Mouse (Mus musculus) ES-E14 (cell line): ENCODE measurements at regions not wholly inside any gene's neighbourhood (a gene's known extent, or its start where the extent isn't known, plus 50 kb on each side); places are given as distances from the start of the nearest gene placed in this dataset.

Experiments used
- DNase-seq: peaks from one replicate; pipeline ENCODE4 v3.0.0-alpha.2; 2013; ENCODE audit warnings: low read depth, low spot score
- H3K27ac ChIP-seq: 2 replicates; pipeline ENCODE4 v1.5.1; 2012; ENCODE audit warnings: low read depth, mild to moderate bottlenecking, low read length, moderate library complexity, mixed read lengths; ENCODE audit not compliant: poor library complexity, insufficient read depth, severe bottlenecking
- H3K36me3 ChIP-seq: 2 replicates; pipeline ENCODE4 v1.6.1; 2012; ENCODE audit warnings: mild to moderate bottlenecking, low read length, moderate library complexity, mixed read lengths; ENCODE audit not compliant: control insufficient read depth, poor library complexity, insufficient read depth, severe bottlenecking
- H3K4me1 ChIP-seq, 2 experiments: fragments of 150-350 bp in 1 of 2; sonication (generic) in 1 of 2; 2 replicates each; pipeline ENCODE4 v1.6.1; 2012; ENCODE audit warnings: low read length in 2 of 2, mild to moderate bottlenecking in 1 of 2, mixed read lengths in 1 of 2; ENCODE audit not compliant: control insufficient read depth in 2 of 2, insufficient read depth in 2 of 2, poor library complexity in 1 of 2
- H3K4me3 ChIP-seq, 2 experiments: fragments of 150-350 bp in 1 of 2; sonication (generic) in 1 of 2; 2 replicates each; pipeline ENCODE4 v1.5.1; 2012; ENCODE audit warnings: low read length in 2 of 2, low read depth in 1 of 2, mild to moderate bottlenecking in 1 of 2, mixed read lengths in 1 of 2; ENCODE audit not compliant: insufficient read depth in 1 of 2, poor library complexity in 1 of 2, severe bottlenecking in 1 of 2
- H3K9ac ChIP-seq: 2 replicates; pipeline ENCODE4 v1.6.1; 2012; ENCODE audit warnings: low read depth, mild to moderate bottlenecking, low read length, mixed read lengths; ENCODE audit not compliant: poor library complexity, insufficient read depth, severe bottlenecking
- H3K9me3 ChIP-seq: fragments of 150-350 bp; sonication (generic); 2 replicates; pipeline ENCODE4 v1.6.1; 2012; ENCODE audit warnings: low read depth, mild to moderate bottlenecking, low read length; ENCODE audit not compliant: control insufficient read depth, insufficient read depth
- CHD2 ChIP-seq: IDR thresholded peaks from 2 replicates; pipeline ENCODE4 v1.6.1; 2014; ENCODE audit warnings: mild to moderate bottlenecking, low read depth, low read length, inconsistent platforms
- HCFC1 ChIP-seq: IDR thresholded peaks from 2 replicates; pipeline ENCODE4 v1.6.1; 2012; ENCODE audit warnings: low read length, inconsistent platforms, borderline replicate concordance; ENCODE audit not compliant: insufficient read depth
- MAFK ChIP-seq: IDR thresholded peaks from 2 replicates; pipeline ENCODE4 v1.6.1; 2014; ENCODE audit warnings: mild to moderate bottlenecking, low read depth, low read length, inconsistent platforms; ENCODE audit not compliant: insufficient read depth
- ZC3H11A ChIP-seq: IDR thresholded peaks from 2 replicates; pipeline ENCODE4 v1.6.1; 2012; ENCODE audit warnings: low read depth, mild to moderate bottlenecking, inconsistent platforms, low read length, borderline replicate concordance
- ZNF384 ChIP-seq: IDR thresholded peaks from 2 replicates; pipeline ENCODE4 v1.6.1; 2012; ENCODE audit warnings: low read depth, low read length, inconsistent platforms
- in situ Hi-C, 2 experiments: fragments of 600-800 bp; cut with MboI; formaldehyde crosslinking; loops; one replicate each; pipeline ENCODE4 v1.15.1; 2025; ENCODE audit warnings: low sequenced_read_pairs in 2 of 2, inconsistent platforms in 1 of 2; ENCODE audit not compliant: unreplicated experiment in 2 of 2

- H3K4me3 ChIP-seq, result no peak overlapping the region
- DNase-seq, result no peak
- H3K9me3 ChIP-seq, result no peaks in the 10 kb centered on the region
- no peaks in the 10 kb centered on the region for H3K36me3 ChIP-seq
- H3K27ac ChIP-seq, result no peak overlapping the region
- in situ Hi-C loops, result no loop called here
- no peaks in the 10 kb centered on the region for H3K4me1 ChIP-seq
- TF ChIP-seq HCFC1, result no peak
- TF ChIP-seq ZNF384, result no peak
- no peak for TF ChIP-seq ZC3H11A
- no peak for TF ChIP-seq MAFK
- no peak for TF ChIP-seq CHD2
- H3K9ac ChIP-seq, result no peak overlapping the region
Measured at GRCm38 (mm10) chr19:14343890-14344289, 254.0 kb downstream of the Tle4 start.

- Histone ChIP-seq H3K4me3 (no peak overlapping the region), H3K27ac (no peak overlapping the region), H3K9me3 (no peaks in the 10 kb centered on the region), H3K9ac (no peak overlapping the region), H3K36me3 (no peaks in the 10 kb centered on the region), H3K4me1 (no peaks in the 10 kb centered on the region)
- in situ Hi-C loops, result no loop called here
- no peak for DNase-seq
- TF ChIP-seq ZNF384 (no peak), ZC3H11A (no peak), HCFC1 (no peak), MAFK (no peak), CHD2 (no peak)
Measured at GRCm38 (mm10) chr19:14344467-14344866, 253.4 kb downstream of the Tle4 start.

- H3K9ac ChIP-seq, result no peak overlapping the region
- no peak for DNase-seq
- no peaks in the 10 kb centered on the region for H3K9me3 ChIP-seq
- in situ Hi-C loops, result no loop called here
- H3K27ac ChIP-seq, result no peak overlapping the region
- TF ChIP-seq ZNF384 (no peak), ZC3H11A (no peak), HCFC1 (no peak), CHD2 (no peak), MAFK (no peak)
- H3K36me3 ChIP-seq, result no peaks in the 10 kb centered on the region
- H3K4me1 ChIP-seq, result no peaks in the 10 kb centered on the region
- H3K4me3 ChIP-seq, result no peak overlapping the region
Measured at GRCm38 (mm10) chr19:14347026-14347425, 250.8 kb downstream of the Tle4 start.

- TF ChIP-seq ZNF384, result no peak
- TF ChIP-seq CHD2, result no peak
- TF ChIP-seq HCFC1, result no peak
- TF ChIP-seq MAFK, result no peak
- TF ChIP-seq ZC3H11A, result no peak
- Histone ChIP-seq H3K4me1 (no peaks in the 10 kb centered on the region), H3K4me3 (no peak overlapping the region), H3K9ac (no peak overlapping the region), H3K27ac (no peak overlapping the region), H3K9me3 (no peaks in the 10 kb centered on the region), H3K36me3 (no peaks in the 10 kb centered on the region)
- DNase-seq, result no peak
- in situ Hi-C loops, result no loop called here
Measured at GRCm38 (mm10) chr19:14347429-14347828, 250.4 kb downstream of the Tle4 start.

GRCm38 (mm10) chr19:14349753-14350152 lies 248.1 kb downstream of the Tle4 start:
- Histone ChIP-seq H3K9ac (no peak overlapping the region), H3K27ac (no peak overlapping the region), H3K4me3 (no peak overlapping the region), H3K36me3 (no peaks in the 10 kb centered on the region), H3K4me1 (no peaks in the 10 kb centered on the region), H3K9me3 (no peaks in the 10 kb centered on the region)
- DNase-seq, result no peak
- TF ChIP-seq MAFK, result no peak
- TF ChIP-seq HCFC1, result no peak
- no peak for TF ChIP-seq ZNF384
- TF ChIP-seq CHD2, result no peak
- no peak for TF ChIP-seq ZC3H11A
- in situ Hi-C loops, result no loop called here
